Mouse (Mus musculus): ENCODE data around the gene Olfr54. TPM values are rescaled to one million over a fixed set of nuclear protein-coding genes. Genes with fewer than 3 reads are reported as not detected.
"Not testable (repeated sequence)": the region's sequence is repeated elsewhere in the genome, so short reads cannot be mapped to it uniquely, and the experiment has no call there.

The Olfr54 gene
- not detected in 2 replicates for polyA plus RNA-seq (2015; fragmentation: Nextera tagmentation; extraction: Ambion mirVana)

GRCm38 (mm10) chr11:51013936-51014335 lies at the start of gene Olfr54:
Olfr54 (plus strand) TSS chr11:51014236.
- Histone ChIP-seq H3K4me2 (ENCODE audit: low read depth, low read length) (no peak within 1 kb of the TSS), H3K36me3 (ENCODE audit: control insufficient read depth, insufficient read depth, low read length) (no peaks in the 10 kb centered on the region), H3K4me3 (ENCODE audit: low read length) (no peak within 1 kb of the TSS), H3K9me3 (ENCODE audit: control insufficient read depth, low read length) (no peaks in the 10 kb centered on the region), H3K27ac (ENCODE audit: low read length) (no peak within 1 kb of the TSS), H3K4me1 (replicated peaks; ENCODE audit: control insufficient read depth, insufficient read depth, low read length) (no peaks in the 10 kb centered on the region), H3K27me3 (ENCODE audit: control insufficient read depth, insufficient read depth, low read depth, low read length) (no peaks in the 10 kb centered on the region), H3K9ac (ENCODE audit: low read length) (no peak within 1 kb of the TSS)
- ATAC-seq (ENCODE audit: low read depth) = no peak
- WGBS = 52% methylated on average over 1 of the region's 1 CpGs

- WGBS = 66% methylated on average over 2 of the region's 2 CpGs
- H3K4me2 ChIP-seq (ENCODE audit: low read depth, low read length) = no peak overlapping the region
- no peaks in the 10 kb centered on the region for H3K4me1 ChIP-seq (replicated peaks; ENCODE audit: control insufficient read depth, insufficient read depth, low read length)
- no peak for ATAC-seq (ENCODE audit: low read depth)
- no peaks in the 10 kb centered on the region for H3K9me3 ChIP-seq (ENCODE audit: control insufficient read depth, low read length)
- H3K4me3 ChIP-seq (ENCODE audit: low read length) = no peak overlapping the region
- H3K36me3 ChIP-seq (ENCODE audit: control insufficient read depth, insufficient read depth, low read length) = no peaks in the 10 kb centered on the region
- H3K27me3 ChIP-seq (ENCODE audit: control insufficient read depth, insufficient read depth, low read depth, low read length) = no peaks in the 10 kb centered on the region
- H3K9ac ChIP-seq (ENCODE audit: low read length) = no peak overlapping the region
- no peak overlapping the region for H3K27ac ChIP-seq (ENCODE audit: low read length)
These were observed 49.1 kb upstream of the Olfr54 start for GRCm38 (mm10) chr11:50964886-50965285.

GRCm38 (mm10) chr11:50966230-50966629 lies 47.8 kb upstream of the Olfr54 start, which contains the start of gene Olfr1378:
Olfr1378 (plus strand) TSS chr11:50966530.
- H3K4me3 ChIP-seq (ENCODE audit: low read length) = no peak within 1 kb of the TSS
- 83% methylated on average over 11 of the region's 11 CpGs for WGBS
- no peaks in the 10 kb centered on the region for H3K4me1 ChIP-seq (replicated peaks; ENCODE audit: control insufficient read depth, insufficient read depth, low read length)
- no peaks in the 10 kb centered on the region for H3K27me3 ChIP-seq (ENCODE audit: control insufficient read depth, insufficient read depth, low read depth, low read length)
- no peak within 1 kb of the TSS for H3K4me2 ChIP-seq (ENCODE audit: low read depth, low read length)
- no peak for ATAC-seq (ENCODE audit: low read depth)
- H3K27ac ChIP-seq (ENCODE audit: low read length) = no peak within 1 kb of the TSS
- no peaks in the 10 kb centered on the region for H3K9me3 ChIP-seq (ENCODE audit: control insufficient read depth, low read length)
- H3K9ac ChIP-seq (ENCODE audit: low read length) = no peak within 1 kb of the TSS
- H3K36me3 ChIP-seq (ENCODE audit: control insufficient read depth, insufficient read depth, low read length) = no peaks in the 10 kb centered on the region

- H3K4me1 ChIP-seq (replicated peaks; ENCODE audit: control insufficient read depth, insufficient read depth, low read length) = no peaks in the 10 kb centered on the region
- 60% methylated on average over 4 of the region's 4 CpGs for WGBS
These were observed 36.8 kb upstream of the Olfr54 start for GRCm38 (mm10) chr11:50977216-50977615.

GRCm38 (mm10) chr11:50981667-50982066 lies 32.4 kb upstream of the Olfr54 start, which contains the start of gene Olfr1377:
Olfr1377 (plus strand) TSS chr11:50981967.
- Histone ChIP-seq H3K36me3 (ENCODE audit: control insufficient read depth, insufficient read depth, low read length) (no peaks in the 10 kb centered on the region), H3K27me3 (ENCODE audit: control insufficient read depth, insufficient read depth, low read depth, low read length) (no peaks in the 10 kb centered on the region), H3K4me2 (ENCODE audit: low read depth, low read length) (no peak within 1 kb of the TSS), H3K9ac (ENCODE audit: low read length) (no peak within 1 kb of the TSS), H3K4me1 (replicated peaks; ENCODE audit: control insufficient read depth, insufficient read depth, low read length) (no peaks in the 10 kb centered on the region), H3K27ac (ENCODE audit: low read length) (no peak within 1 kb of the TSS), H3K4me3 (ENCODE audit: low read length) (no peak within 1 kb of the TSS), H3K9me3 (ENCODE audit: control insufficient read depth, low read length) (0 out of 2 replicates have a peak, but pooled peaks cover 2% of the 10 kb centered on the region)
- ATAC-seq (ENCODE audit: low read depth) = no peak
- 58% methylated on average over 5 of the region's 5 CpGs for WGBS

More at GRCm38 (mm10) chr11:50977216-50977615, 36.8 kb upstream of the Olfr54 start:
- H3K4me2 ChIP-seq (ENCODE audit: low read depth, low read length) = no peak overlapping the region
- no peaks in the 10 kb centered on the region for H3K27me3 ChIP-seq (ENCODE audit: control insufficient read depth, insufficient read depth, low read depth, low read length)
- no peak overlapping the region for H3K4me3 ChIP-seq (ENCODE audit: low read length)
- no peak overlapping the region for H3K27ac ChIP-seq (ENCODE audit: low read length)
- H3K36me3 ChIP-seq (ENCODE audit: control insufficient read depth, insufficient read depth, low read length) = no peaks in the 10 kb centered on the region
- H3K9ac ChIP-seq (ENCODE audit: low read length) = no peak overlapping the region
- no peak for ATAC-seq (ENCODE audit: low read depth)
- H3K9me3 ChIP-seq (ENCODE audit: control insufficient read depth, low read length) = 0 out of 2 replicates have a peak, but pooled peaks cover 2% of the 10 kb centered on the region

- 66% methylated on average over 5 of the region's 5 CpGs for WGBS
These were observed 10.7 kb upstream of the Olfr54 start, which contains the start of gene Olfr51 for GRCm38 (mm10) chr11:51003296-51003695. Olfr51 (plus strand) TSS chr11:51003596.

GRCm38 (mm10) chr11:51011821-51012220 lies 2.2 kb upstream of the Olfr54 start:
- no peaks in the 10 kb centered on the region for H3K4me1 ChIP-seq (replicated peaks; ENCODE audit: control insufficient read depth, insufficient read depth, low read length)
- no peak overlapping the region for H3K4me2 ChIP-seq (ENCODE audit: low read depth, low read length)
- H3K9ac ChIP-seq (ENCODE audit: low read length) = no peak overlapping the region
- no peaks in the 10 kb centered on the region for H3K36me3 ChIP-seq (ENCODE audit: control insufficient read depth, insufficient read depth, low read length)
- no peaks in the 10 kb centered on the region for H3K27me3 ChIP-seq (ENCODE audit: control insufficient read depth, insufficient read depth, low read depth, low read length)
- no peak for ATAC-seq (ENCODE audit: low read depth)
- H3K27ac ChIP-seq (ENCODE audit: low read length) = no peak overlapping the region
- H3K4me3 ChIP-seq (ENCODE audit: low read length) = no peak overlapping the region
- WGBS = 39% methylated on average over 5 of the region's 5 CpGs
- H3K9me3 ChIP-seq (ENCODE audit: control insufficient read depth, low read length) = no peaks in the 10 kb centered on the region

More at GRCm38 (mm10) chr11:51003296-51003695, 10.7 kb upstream of the Olfr54 start, which contains the start of gene Olfr51:
- no peaks in the 10 kb centered on the region for H3K36me3 ChIP-seq (ENCODE audit: control insufficient read depth, insufficient read depth, low read length)
- no peak within 1 kb of the TSS for H3K9ac ChIP-seq (ENCODE audit: low read length)
- H3K27ac ChIP-seq (ENCODE audit: low read length) = no peak within 1 kb of the TSS
- no peaks in the 10 kb centered on the region for H3K27me3 ChIP-seq (ENCODE audit: control insufficient read depth, insufficient read depth, low read depth, low read length)
- H3K4me1 ChIP-seq (replicated peaks; ENCODE audit: control insufficient read depth, insufficient read depth, low read length) = no peaks in the 10 kb centered on the region
- ATAC-seq (ENCODE audit: low read depth) = no peak
- no peak within 1 kb of the TSS for H3K4me3 ChIP-seq (ENCODE audit: low read length)
- no peak within 1 kb of the TSS for H3K4me2 ChIP-seq (ENCODE audit: low read depth, low read length)
- H3K9me3 ChIP-seq (ENCODE audit: control insufficient read depth, low read length) = no peaks in the 10 kb centered on the region

GRCm38 (mm10) chr11:51016341-51016740 lies 2.3 kb downstream of the Olfr54 start:
- Histone ChIP-seq H3K36me3 (ENCODE audit: control insufficient read depth, insufficient read depth, low read length) (no peaks in the 10 kb centered on the region), H3K4me2 (ENCODE audit: low read depth, low read length) (no peak overlapping the region), H3K27ac (ENCODE audit: low read length) (no peak overlapping the region), H3K4me3 (ENCODE audit: low read length) (no peak overlapping the region), H3K9ac (ENCODE audit: low read length) (no peak overlapping the region), H3K9me3 (ENCODE audit: control insufficient read depth, low read length) (no peaks in the 10 kb centered on the region), H3K27me3 (ENCODE audit: control insufficient read depth, insufficient read depth, low read depth, low read length) (no peaks in the 10 kb centered on the region), H3K4me1 (replicated peaks; ENCODE audit: control insufficient read depth, insufficient read depth, low read length) (no peaks in the 10 kb centered on the region)
- no peak for ATAC-seq (ENCODE audit: low read depth)
- 43% methylated on average over 2 of the region's 2 CpGs for WGBS

- H3K27ac ChIP-seq (ENCODE audit: low read length); H3K4me1 ChIP-seq (replicated peaks; ENCODE audit: control insufficient read depth, insufficient read depth, low read length); H3K4me3 ChIP-seq (ENCODE audit: low read length); ATAC-seq (ENCODE audit: low read depth); H3K36me3 ChIP-seq (ENCODE audit: control insufficient read depth, insufficient read depth, low read length); H3K9me3 ChIP-seq (ENCODE audit: control insufficient read depth, low read length); H3K27me3 ChIP-seq (ENCODE audit: control insufficient read depth, insufficient read depth, low read depth, low read length); H3K9ac ChIP-seq (ENCODE audit: low read length); H3K4me2 ChIP-seq (ENCODE audit: low read depth, low read length): not testable (repeated sequence)
- 72% methylated on average over 8 of the region's 11 CpGs for WGBS
These were observed 12.8 kb downstream of the Olfr54 start for GRCm38 (mm10) chr11:51026811-51027210.

- not testable (repeated sequence) for H3K4me1 ChIP-seq (replicated peaks; ENCODE audit: control insufficient read depth, insufficient read depth, low read length); H3K27me3 ChIP-seq (ENCODE audit: control insufficient read depth, insufficient read depth, low read depth, low read length); H3K9me3 ChIP-seq (ENCODE audit: control insufficient read depth, low read length); H3K9ac ChIP-seq (ENCODE audit: low read length); ATAC-seq (ENCODE audit: low read depth); H3K4me3 ChIP-seq (ENCODE audit: low read length); H3K27ac ChIP-seq (ENCODE audit: low read length); H3K4me2 ChIP-seq (ENCODE audit: low read depth, low read length); H3K36me3 ChIP-seq (ENCODE audit: control insufficient read depth, insufficient read depth, low read length)
- 79% methylated on average over 8 of the region's 8 CpGs for WGBS
These were observed 15.3 kb downstream of the Olfr54 start for GRCm38 (mm10) chr11:51029381-51029780.

All from lung, embryonic 16.5 days (tissue).